Mouse (Mus musculus) C2C12 (cell line): Measurements from ENCODE around the gene Dhrs13.

Experiments used
- CTCF ChIP-seq: IDR thresholded peaks from one replicate; pipeline ENCODE4 v1.5.1; 2011; ENCODE audit not compliant: control insufficient read depth, insufficient read depth, insufficient read length
- MYOD1 ChIP-seq: IDR thresholded peaks from one replicate; pipeline ENCODE4 v1.6.1; 2011; ENCODE audit warnings: low read depth; ENCODE audit not compliant: control insufficient read depth, insufficient read length

- no peak for TF ChIP-seq CTCF
- no peak for TF ChIP-seq MYOD1
Measured at GRCm38 (mm10) chr11:78069646-78070045, 37.6 kb downstream of the Dhrs13 start.
